Mouse (Mus musculus) hindbrain, embryonic 14.5 days (tissue): ENCODE results near the gene Sod3. TPM values are rescaled to one million over a fixed set of nuclear protein-coding genes. Genes with fewer than 3 reads are reported as not detected.
A peak's percentile ranks its signal among the peaks of the same experiment; 100 is the strongest.

ENCODE experiments used
- ATAC-seq: fragments of 200-750 bp; cut with Nextera tagmentation; 2 replicates; pipeline ENCODE4 v1.8.0; 2017; ENCODE audit warnings: moderate number of reproducible peaks, mild to moderate bottlenecking, moderate TSS enrichment, moderate library complexity; ENCODE audit not compliant: low FRiP score
- DNase-seq: peaks from one replicate; pipeline ENCODE4 v3.0.0-alpha.2; 2015; ENCODE audit warnings: low spot score
- H3K27ac ChIP-seq: fragments of 300-500 bp; sonication (generic); 2 replicates; pipeline ENCODE4 v1.5.1; 2014; ENCODE audit warnings: mild to moderate bottlenecking, moderate library complexity
- H3K27me3 ChIP-seq: fragments of 300-500 bp; sonication (generic); 2 replicates; pipeline ENCODE4 v1.6.1; 2014; ENCODE audit warnings: mild to moderate bottlenecking, low read length, mixed read lengths; ENCODE audit not compliant: control insufficient read depth, insufficient read depth
- H3K36me3 ChIP-seq: fragments of 300-500 bp; sonication (generic); replicated peaks from 2 replicates; pipeline ENCODE4 v1.6.1; 2014; ENCODE audit not compliant: control insufficient read depth, insufficient read depth
- H3K4me1 ChIP-seq: fragments of 300-500 bp; sonication (generic); replicated peaks from 2 replicates; pipeline ENCODE4 v1.6.1; 2014; ENCODE audit warnings: antibody characterized with exemption, low read length, mixed read lengths; ENCODE audit not compliant: control insufficient read depth, insufficient read depth
- H3K4me2 ChIP-seq: fragments of 300-500 bp; sonication (generic); replicated peaks from 2 replicates; pipeline ENCODE4 v1.6.1; 2014; ENCODE audit warnings: mild to moderate bottlenecking, moderate library complexity
- H3K4me3 ChIP-seq: fragments of 300-500 bp; sonication (generic); replicated peaks from 2 replicates; pipeline ENCODE4 v1.5.1; 2014; ENCODE audit warnings: mild to moderate bottlenecking, low read length
- H3K9ac ChIP-seq: fragments of 300-500 bp; sonication (generic); 2 replicates; pipeline ENCODE4 v1.6.1; 2014
- H3K9me3 ChIP-seq: fragments of 300-500 bp; sonication (generic); 2 replicates; pipeline ENCODE4 v1.6.1; 2016; ENCODE audit warnings: low read length; ENCODE audit not compliant: control insufficient read depth
- WGBS: fragments of 180-500 bp; shearing (Covaris S2); extraction: QIAGEN DNeasy Blood & Tissue Kit; methylation state at CpG from one replicate; pipeline ENCODE4 v1.1.7; 2014; 5-methylcytosine and 5-hydroxymethylcytosine counted together
- polyA plus RNA-seq: library from polyadenylated mRNA; unstranded; fragments of >200 nt; fragmentation: Nextera tagmentation; extraction: Ambion mirVana; gene quantifications from 2 replicates; pipeline ENCODE4 v1.2.1, GENCODE M21; 2014

Gene Sod3
- polyA plus RNA-seq, 1 experiment from 2014 or later: 2.9 TPM

DNA sequence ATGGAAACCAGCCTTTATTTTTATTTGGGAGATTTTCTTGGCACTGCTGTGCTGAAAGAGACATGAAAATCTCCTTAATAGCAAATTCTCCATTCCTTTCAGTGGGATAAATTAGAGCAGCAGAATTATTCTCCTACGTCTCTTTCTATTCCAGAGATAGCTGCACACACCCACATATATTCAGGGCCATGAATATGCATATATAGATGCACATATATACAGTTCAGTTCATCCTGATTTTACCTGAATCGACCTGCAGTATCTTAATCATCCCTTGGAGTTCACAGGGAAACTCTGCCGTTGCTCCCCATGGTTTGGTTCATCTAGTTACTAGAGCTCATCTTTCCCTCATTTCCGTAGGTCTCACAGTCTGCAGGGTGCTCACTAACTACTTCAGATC lies 30.2 kb downstream of the Sod3 start:
- no peak overlapping the region for H3K4me3 ChIP-seq
- H3K9me3 ChIP-seq: no peaks in the 10 kb centered on the region
- no peak overlapping the region for H3K27ac ChIP-seq
- H3K9ac ChIP-seq: no peak overlapping the region
- no peaks in the 10 kb centered on the region for H3K4me1 ChIP-seq
- no peak overlapping the region for H3K4me2 ChIP-seq
- no peaks in the 10 kb centered on the region for H3K27me3 ChIP-seq
- no peak for ATAC-seq
- DNase-seq: no peak
- WGBS: 92% methylated on average over 4 of the region's 4 CpGs
- H3K36me3 ChIP-seq: no peaks in the 10 kb centered on the region; the same call in 1 of the 2 replicates

DNA sequence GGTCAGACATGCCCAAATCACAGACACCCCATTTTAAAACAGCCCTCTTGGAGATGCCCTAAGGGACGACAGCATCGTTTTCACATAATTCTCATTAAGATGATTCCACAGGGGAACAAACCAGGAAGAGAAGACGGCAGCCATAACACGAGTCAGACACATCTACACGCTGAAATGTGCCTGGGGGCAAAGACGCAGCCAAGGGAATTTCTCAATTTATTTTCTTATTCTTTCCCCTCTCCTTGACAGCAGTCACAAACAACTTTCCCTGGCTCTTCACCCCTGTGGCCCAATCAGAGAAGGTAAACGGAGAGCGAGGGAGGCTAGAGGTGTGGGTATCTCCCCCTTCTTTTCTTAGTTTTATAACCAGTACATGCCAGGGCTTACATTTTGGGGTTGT lies 40.8 kb downstream of the Sod3 start:
- Histone ChIP-seq H3K36me3 (no peaks in the 10 kb centered on the region), H3K27ac (no peak overlapping the region), H3K9ac (no peak overlapping the region), H3K4me3 (no peak overlapping the region), H3K27me3 (no peaks in the 10 kb centered on the region), H3K4me2 (no peak overlapping the region), H3K9me3 (no peaks in the 10 kb centered on the region), H3K4me1 (peaks cover 6% of the 10 kb centered on the region; the same call in 1 of the 2 replicates)
- 50% methylated on average over 8 of the region's 8 CpGs for WGBS
- peak; percentile 53; the same call in 1 of the 2 replicates for ATAC-seq
- no peak for DNase-seq

DNA sequence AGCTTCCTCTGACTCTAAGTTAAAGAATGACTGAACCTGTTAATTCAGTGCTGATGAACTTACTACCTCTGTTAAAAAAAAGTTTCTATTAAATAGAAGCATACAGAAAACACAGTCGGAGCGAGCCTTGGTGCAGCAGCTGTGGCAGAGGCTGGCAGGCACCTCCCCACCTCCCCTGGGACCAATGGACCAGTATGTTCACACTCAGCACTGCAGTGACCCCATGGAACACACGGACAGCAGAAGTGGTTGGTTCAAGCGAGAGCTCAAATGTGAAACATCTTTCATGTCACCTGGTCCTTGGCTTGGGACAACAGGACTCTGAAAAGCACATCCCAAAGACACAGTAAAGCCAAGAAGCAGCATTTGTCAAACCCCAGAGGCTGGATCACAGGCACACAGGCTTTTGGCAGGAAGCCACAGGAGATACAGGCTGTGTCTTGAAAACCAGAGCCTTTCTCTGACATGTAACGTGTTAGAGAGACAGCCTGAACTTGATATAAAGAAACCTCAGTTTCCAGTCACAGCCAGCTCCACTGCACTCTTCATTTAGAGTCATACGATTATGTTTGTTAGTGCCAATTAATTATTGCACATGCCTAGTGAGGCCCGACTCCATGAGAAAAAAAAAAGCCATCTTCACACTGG lies 45.2 kb downstream of the Sod3 start:
- Histone ChIP-seq H3K4me1 (peaks cover 6% of the 10 kb centered on the region; the same call in 1 of the 2 replicates), H3K27ac (no peak overlapping the region), H3K4me3 (no peak overlapping the region), H3K36me3 (no peaks in the 10 kb centered on the region), H3K27me3 (no peaks in the 10 kb centered on the region), H3K9me3 (no peaks in the 10 kb centered on the region), H3K9ac (no peak overlapping the region), H3K4me2 (no peak overlapping the region)
- DNase-seq (no peak), ATAC-seq (no peak)
- 56% methylated on average over 7 of the region's 7 CpGs for WGBS

DNA sequence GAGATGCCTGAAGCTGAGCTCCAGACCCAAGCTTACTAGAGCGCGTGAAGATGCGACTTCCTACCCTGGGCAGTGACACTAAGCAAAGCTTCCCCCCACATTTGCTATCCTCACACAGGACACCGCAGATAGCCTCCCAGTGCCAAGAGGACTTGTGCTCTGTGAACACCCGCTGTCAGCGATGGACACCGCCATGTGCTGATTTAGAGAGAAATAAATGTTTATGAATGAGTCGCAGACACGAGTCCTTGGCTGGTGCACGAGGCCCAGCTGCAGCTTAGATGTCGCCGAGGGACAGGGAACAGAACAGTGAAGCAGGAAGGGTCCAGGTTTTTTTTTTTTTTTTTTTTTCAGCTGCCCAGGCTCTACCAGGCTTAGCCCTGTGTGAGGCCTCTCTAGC lies 46.6 kb downstream of the Sod3 start:
- no peak for DNase-seq
- H3K4me2 ChIP-seq: no peak overlapping the region
- no peak for ATAC-seq
- peaks cover 6% of the 10 kb centered on the region; the same call in 1 of the 2 replicates for H3K4me1 ChIP-seq
- H3K9me3 ChIP-seq: no peaks in the 10 kb centered on the region
- WGBS: 74% methylated on average over 12 of the region's 12 CpGs
- no peaks in the 10 kb centered on the region for H3K36me3 ChIP-seq
- H3K4me3 ChIP-seq: no peak overlapping the region
- H3K27ac ChIP-seq: no peak overlapping the region
- H3K9ac ChIP-seq: no peak overlapping the region
- no peaks in the 10 kb centered on the region for H3K27me3 ChIP-seq

DNA sequence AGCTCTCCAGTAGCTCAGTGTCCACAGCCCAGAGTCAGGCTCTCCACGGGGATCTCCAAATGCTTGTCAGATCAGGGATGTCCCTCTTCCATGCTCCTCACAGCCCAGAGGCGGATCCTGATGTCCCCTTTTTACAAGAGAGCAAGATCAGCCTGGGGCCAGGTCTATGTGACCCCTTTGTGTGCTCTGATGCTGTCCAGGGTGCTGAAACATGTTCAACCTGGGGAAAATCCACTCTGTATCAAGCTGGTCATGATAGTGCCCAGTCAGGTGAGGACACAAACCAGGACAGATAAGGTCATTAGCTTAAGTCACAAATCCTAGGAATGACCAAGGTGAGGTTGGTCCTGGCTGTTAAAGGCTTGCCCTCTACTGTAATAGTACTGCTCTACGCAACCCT lies 48.0 kb downstream of the Sod3 start:
- Histone ChIP-seq H3K9me3 (no peaks in the 10 kb centered on the region), H3K27ac (no peak overlapping the region), H3K4me3 (no peak overlapping the region), H3K9ac (no peak overlapping the region), H3K27me3 (no peaks in the 10 kb centered on the region), H3K36me3 (no peaks in the 10 kb centered on the region), H3K4me1 (peaks cover 6% of the 10 kb centered on the region; the same call in 1 of the 2 replicates), H3K4me2 (no peak overlapping the region)
- ATAC-seq: no peak
- WGBS: 61% methylated on average over 3 of the region's 3 CpGs
- no peak for DNase-seq

DNA sequence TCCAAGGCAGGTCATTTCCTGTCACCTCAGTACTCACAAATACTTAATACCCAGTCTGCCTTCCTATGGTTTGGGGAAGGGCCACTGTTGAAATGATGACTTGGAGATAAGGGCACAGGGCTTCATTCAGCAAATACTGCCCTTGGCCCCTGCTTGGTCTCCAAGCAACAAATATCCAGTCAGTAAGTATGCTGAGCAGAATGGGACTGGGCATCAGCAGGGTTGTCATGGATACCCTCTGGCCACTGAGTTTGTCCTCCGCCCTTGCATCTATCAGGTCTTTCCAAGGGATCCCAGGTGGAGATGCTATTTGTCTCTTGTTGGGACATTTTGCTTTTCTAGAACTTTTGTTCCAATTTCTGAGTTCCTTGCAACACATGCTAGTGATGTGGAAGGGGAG lies 51.6 kb downstream of the Sod3 start:
- ATAC-seq (peak; percentile 49; the same call in 1 of the 2 replicates), DNase-seq (no peak)
- no peaks in the 10 kb centered on the region for H3K9me3 ChIP-seq
- no peak overlapping the region for H3K9ac ChIP-seq
- no peaks in the 10 kb centered on the region for H3K4me1 ChIP-seq
- no peak overlapping the region for H3K4me2 ChIP-seq
- no peaks in the 10 kb centered on the region for H3K27me3 ChIP-seq
- no peak overlapping the region for H3K4me3 ChIP-seq
- no peak overlapping the region for H3K27ac ChIP-seq
- no peaks in the 10 kb centered on the region for H3K36me3 ChIP-seq
- 55% methylated on average over 1 of the region's 1 CpGs for WGBS

DNA sequence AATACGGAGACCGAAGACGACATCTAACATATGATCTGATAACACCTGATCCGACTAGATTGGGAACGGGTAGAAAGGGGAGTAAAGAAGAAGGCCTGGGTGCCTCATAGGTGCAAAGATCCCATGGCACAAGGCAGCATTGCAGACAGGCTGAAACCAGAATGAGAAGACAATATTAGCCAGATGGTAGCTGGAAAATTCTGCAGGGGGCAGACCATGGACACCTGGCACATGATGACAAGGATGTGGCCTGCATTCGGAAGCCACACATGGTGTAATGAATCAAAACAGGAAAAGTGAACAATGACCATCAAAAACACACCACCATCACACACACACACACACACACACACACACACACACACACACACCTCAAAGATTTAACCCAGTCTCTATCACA lies 52.3 kb downstream of the Sod3 start:
- H3K36me3 ChIP-seq: no peaks in the 10 kb centered on the region
- 90% methylated on average over 6 of the region's 6 CpGs for WGBS
- no peak for DNase-seq
- no peak overlapping the region for H3K4me3 ChIP-seq
- no peaks in the 10 kb centered on the region for H3K27me3 ChIP-seq
- no peak for ATAC-seq
- H3K4me1 ChIP-seq: no peaks in the 10 kb centered on the region
- no peaks in the 10 kb centered on the region for H3K9me3 ChIP-seq
- H3K27ac ChIP-seq: no peak overlapping the region
- no peak overlapping the region for H3K4me2 ChIP-seq
- no peak overlapping the region for H3K9ac ChIP-seq

DNA sequence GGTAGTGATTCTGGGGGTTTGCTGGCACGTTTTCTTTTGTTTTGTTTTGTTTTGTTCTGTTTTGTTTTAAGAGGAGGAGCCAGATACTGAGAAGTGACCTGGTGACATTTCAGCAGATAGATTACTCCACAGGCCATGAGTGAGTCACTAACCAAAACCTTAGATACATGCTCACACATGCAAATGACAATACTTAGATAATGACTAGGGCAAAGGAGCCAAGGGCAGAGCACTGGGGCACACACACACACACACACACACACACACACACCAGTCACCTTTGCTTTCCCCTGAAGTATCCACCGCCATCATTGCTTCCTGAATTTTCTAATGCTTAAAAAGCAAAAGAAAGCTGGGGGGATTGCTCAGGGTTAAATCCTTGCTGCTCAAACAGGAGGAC lies 52.9 kb downstream of the Sod3 start:
- 54% methylated on average over 2 of the region's 2 CpGs for WGBS
- Histone ChIP-seq H3K36me3 (no peaks in the 10 kb centered on the region), H3K4me1 (no peaks in the 10 kb centered on the region), H3K4me3 (no peak overlapping the region), H3K4me2 (no peak overlapping the region), H3K27ac (no peak overlapping the region), H3K27me3 (no peaks in the 10 kb centered on the region), H3K9me3 (no peaks in the 10 kb centered on the region), H3K9ac (no peak overlapping the region)
- ATAC-seq (no peak), DNase-seq (no peak)
